Mouse (Mus musculus) liver, postnatal 0 days (tissue): ENCODE measurements around the gene Atad1. TPM values are rescaled to one million over a fixed set of nuclear protein-coding genes. Genes with fewer than 3 reads are reported as not detected.

Experiments
- ATAC-seq: fragments of 200-750 bp; cut with Nextera tagmentation; 2 replicates; pipeline ENCODE4 v1.8.0; 2017; ENCODE audit warnings: mild to moderate bottlenecking, moderate library complexity
- DNase-seq: peaks from one replicate; pipeline ENCODE4 v3.0.0-alpha.2; 2016
- H3K27ac ChIP-seq: fragments of 300-500 bp; sonication (generic); 2 replicates; pipeline ENCODE4 v1.5.1; 2014; ENCODE audit warnings: antibody characterized with exemption, moderate library complexity, mild to moderate bottlenecking, low read depth
- H3K27me3 ChIP-seq: fragments of 300-500 bp; sonication (generic); 2 replicates; pipeline ENCODE4 v1.6.1; 2014; ENCODE audit warnings: low read length, control low read depth, mixed read lengths; ENCODE audit not compliant: insufficient read depth
- H3K36me3 ChIP-seq: fragments of 300-500 bp; sonication (generic); replicated peaks from 2 replicates; pipeline ENCODE4 v1.6.1; 2014; ENCODE audit warnings: mild to moderate bottlenecking, control low read depth, low read length, moderate library complexity, mixed read lengths; ENCODE audit not compliant: insufficient read depth
- H3K4me1 ChIP-seq: fragments of 300-500 bp; sonication (generic); 2 replicates; pipeline ENCODE4 v1.6.1; 2014; ENCODE audit warnings: antibody characterized with exemption, mild to moderate bottlenecking, control low read depth; ENCODE audit not compliant: insufficient read depth
- H3K4me2 ChIP-seq: fragments of 300-500 bp; sonication (generic); 2 replicates; pipeline ENCODE4 v1.6.1; 2014; ENCODE audit warnings: low read depth, mild to moderate bottlenecking, low read length, moderate library complexity, mixed read lengths
- H3K4me3 ChIP-seq: fragments of 300-500 bp; sonication (generic); 2 replicates; pipeline ENCODE4 v1.5.1; 2014; ENCODE audit warnings: low read depth, low read length
- H3K9ac ChIP-seq: fragments of 300-500 bp; sonication (generic); replicated peaks from 2 replicates; pipeline ENCODE4 v1.6.1; 2014; ENCODE audit warnings: mild to moderate bottlenecking, moderate library complexity
- H3K9me3 ChIP-seq: fragments of 300-500 bp; sonication (generic); 2 replicates; pipeline ENCODE4 v1.6.1; 2016; ENCODE audit warnings: mild to moderate bottlenecking, control low read depth, low read length, mixed read lengths
- CTCF ChIP-seq: sonication (generic); IDR thresholded peaks from 2 replicates; pipeline ENCODE4 v1.5.1; 2016; ENCODE audit warnings: antibody characterized with exemption, low read depth
- EP300 ChIP-seq: IDR thresholded peaks from 2 replicates; pipeline ENCODE4 v1.6.1; 2016; ENCODE audit warnings: antibody characterized with exemption, low read depth, mild to moderate bottlenecking
- WGBS: fragments of 180-500 bp; shearing (Covaris S2); extraction: QIAGEN DNeasy Blood & Tissue Kit; methylation state at CpG from one replicate; pipeline ENCODE4 v1.1.7; 2014; ENCODE audit not compliant: insufficient replicate concordance; 5-methylcytosine and 5-hydroxymethylcytosine counted together
- polyA plus RNA-seq: library from polyadenylated mRNA; unstranded; fragments of >200 nt; fragmentation: Nextera tagmentation; extraction: Ambion mirVana; gene quantifications from 2 replicates; pipeline ENCODE4 v1.2.1, GENCODE M21; 2015

The Atad1 gene
- polyA plus RNA-seq, 1 experiment from 2014 or later: 25.9 TPM

- Histone ChIP-seq H3K4me2 (peak overlapping the region; percentile 61; the same call in 1 of the 2 replicates), H3K27ac (peak overlapping the region; percentile 91), H3K27me3 (no peaks in the 10 kb centered on the region), H3K9ac (no peak overlapping the region; the same call in 1 of the 2 replicates), H3K36me3 (peaks cover 13% of the 10 kb centered on the region), H3K4me3 (no peak overlapping the region), H3K4me1 (peaks cover 22% of the 10 kb centered on the region), H3K9me3 (peaks cover under 1% of the 10 kb centered on the region; the same call in 1 of the 2 replicates)
- TF ChIP-seq CTCF (no peak), EP300 (no peak)
- ATAC-seq (no peak), DNase-seq (no peak)
- WGBS: 39% methylated on average over 13 of the region's 13 CpGs
Measured at GRCm38 (mm10) chr19:32638276-32638903, 101.2 kb downstream of the Atad1 start.

DNA sequence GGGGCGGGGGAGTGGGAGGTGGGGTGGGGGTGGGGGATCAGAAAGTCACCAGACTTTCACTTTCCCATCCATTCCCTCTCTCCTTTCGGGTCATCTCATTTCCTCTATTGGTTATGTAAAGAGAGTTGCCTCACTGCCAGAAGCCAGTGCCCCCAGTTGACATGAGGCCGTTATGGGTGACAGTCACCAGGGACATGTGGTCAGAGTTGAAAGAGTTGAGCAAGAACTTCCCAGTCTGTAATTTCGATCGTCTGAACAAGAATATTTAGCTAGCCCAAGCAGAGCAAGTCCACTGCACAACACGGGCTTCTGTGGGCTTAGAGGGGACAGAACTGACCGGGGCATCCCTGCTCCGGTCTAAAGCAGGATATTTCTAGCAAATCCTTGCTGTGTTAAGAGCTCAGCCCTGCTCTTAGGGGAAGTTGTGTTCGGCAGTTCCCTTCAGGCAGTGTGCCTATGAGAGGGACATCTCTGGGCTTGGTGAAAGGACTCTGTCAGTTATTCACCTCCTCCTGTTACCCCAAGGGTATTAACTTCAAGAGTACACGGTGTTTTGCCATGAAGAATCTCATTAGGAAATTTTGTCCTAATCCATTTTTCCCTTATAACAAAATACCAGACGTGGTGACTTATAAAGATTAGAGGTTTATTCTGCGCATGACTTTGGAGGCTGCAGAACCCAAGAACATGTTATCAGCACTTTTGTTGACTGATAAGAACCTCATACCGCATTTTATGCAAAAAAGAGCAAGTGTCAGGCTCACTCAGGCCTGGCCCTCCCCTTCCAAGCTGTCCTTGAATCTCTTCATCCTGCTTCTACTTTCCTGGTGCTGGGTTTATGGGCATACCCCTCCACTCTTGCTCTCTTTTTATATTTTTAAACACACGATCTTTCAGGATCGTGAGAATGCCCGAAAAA, 102.0 kb downstream of the Atad1 start:
- peak overlapping the region; percentile 24; the same call in 1 of the 2 replicates for H3K4me3 ChIP-seq
- peak overlapping the region; percentile 58 for H3K9ac ChIP-seq
- H3K27me3 ChIP-seq: no peaks in the 10 kb centered on the region
- DNase-seq (peak; percentile 69), ATAC-seq (peak; percentile 95)
- WGBS: 18% methylated on average over 16 of the region's 16 CpGs
- no peaks in the 10 kb centered on the region for H3K9me3 ChIP-seq
- TF ChIP-seq CTCF (no peak), EP300 (peak; percentile 78)
- peak overlapping the region; percentile 61 for H3K4me2 ChIP-seq
- H3K4me1 ChIP-seq: peaks cover 22% of the 10 kb centered on the region
- H3K27ac ChIP-seq: peak overlapping the region; percentile 91
- peaks cover 6% of the 10 kb centered on the region; the same call in 1 of the 2 replicates for H3K36me3 ChIP-seq

GRCm38 (mm10) chr19:32634916-32635315, 104.7 kb downstream of the Atad1 start:
- no peak for TF ChIP-seq CTCF
- no peak for DNase-seq
- ATAC-seq: no peak
- Histone ChIP-seq H3K9me3 (no peaks in the 10 kb centered on the region), H3K4me3 (no peak overlapping the region), H3K4me1 (peaks cover 22% of the 10 kb centered on the region), H3K36me3 (peaks cover 4% of the 10 kb centered on the region; the same call in 1 of the 2 replicates), H3K4me2 (no peak overlapping the region), H3K27ac (no peak overlapping the region), H3K9ac (no peak overlapping the region), H3K27me3 (no peaks in the 10 kb centered on the region)
- WGBS: 71% methylated on average over 8 of the region's 8 CpGs

DNA sequence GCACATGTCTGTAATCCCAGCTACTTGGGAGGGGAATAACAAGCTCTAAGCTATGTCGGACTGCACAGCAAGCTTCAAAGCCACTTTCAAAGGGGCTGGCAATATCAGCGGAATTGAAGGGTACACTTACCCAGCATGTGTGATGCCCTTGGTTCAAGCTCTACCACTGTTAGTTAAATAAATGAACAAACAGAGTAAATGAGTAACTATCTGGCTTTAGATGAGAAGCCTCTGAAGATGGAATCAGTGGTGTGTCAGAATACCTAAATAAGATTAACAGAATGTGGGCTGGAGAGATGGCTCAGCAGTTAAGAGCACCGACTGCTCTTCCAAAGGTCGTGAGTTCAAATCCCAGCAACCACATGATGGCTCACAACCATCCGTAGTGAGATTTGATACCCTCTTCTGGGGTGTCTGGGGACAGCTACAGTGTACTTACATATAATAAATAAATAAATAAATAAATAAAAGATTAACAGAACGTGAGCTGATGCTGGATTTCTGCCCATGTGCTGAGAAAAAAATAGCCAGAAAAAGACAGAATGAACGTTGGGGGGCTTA, 110.9 kb downstream of the Atad1 start:
- Histone ChIP-seq H3K36me3 (no peaks in the 10 kb centered on the region), H3K4me3 (no peak overlapping the region), H3K4me1 (0 out of 2 replicates have a peak, but pooled peaks cover 2% of the 10 kb centered on the region), H3K27ac (peak overlapping the region; percentile 94), H3K9ac (no peak overlapping the region), H3K27me3 (no peaks in the 10 kb centered on the region), H3K4me2 (no peak overlapping the region), H3K9me3 (no peaks in the 10 kb centered on the region)
- TF ChIP-seq EP300 (no peak), CTCF (no peak)
- WGBS: 76% methylated on average over 7 of the region's 7 CpGs
- no peak for ATAC-seq
- no peak for DNase-seq

GRCm38 (mm10) chr19:32627631-32628030, 112.0 kb downstream of the Atad1 start:
- Histone ChIP-seq H3K27ac (peak overlapping the region; percentile 94), H3K4me2 (peak overlapping the region; percentile 42), H3K27me3 (no peaks in the 10 kb centered on the region), H3K9ac (peak overlapping the region; percentile 50; the same call in 1 of the 2 replicates), H3K36me3 (no peaks in the 10 kb centered on the region), H3K4me1 (peaks cover 5% of the 10 kb centered on the region; the same call in 1 of the 2 replicates), H3K9me3 (no peaks in the 10 kb centered on the region), H3K4me3 (no peak overlapping the region)
- TF ChIP-seq CTCF (no peak), EP300 (no peak)
- ATAC-seq (peak; percentile 0; the same call in 1 of the 2 replicates), DNase-seq (no peak)
- 67% methylated on average over 4 of the region's 4 CpGs for WGBS
